Mouse (Mus musculus) C2C12 (cell line): Measurements from ENCODE around the gene St3gal2. TPM values are rescaled to one million over a fixed set of nuclear protein-coding genes. Genes with fewer than 3 reads are reported as not detected.

ENCODE experiments used
- H3K27me3 ChIP-seq: one replicate; pipeline ENCODE4 v1.6.1; 2011; ENCODE audit not compliant: control insufficient read depth, insufficient read depth, insufficient read length
- H3K36me3 ChIP-seq: one replicate; pipeline ENCODE4 v1.6.1; 2011; ENCODE audit not compliant: control insufficient read depth, insufficient read depth
- H3K4me3 ChIP-seq: one replicate; pipeline ENCODE4 v1.5.1; 2011; ENCODE audit warnings: mild to moderate bottlenecking, control low read depth; ENCODE audit not compliant: poor library complexity, insufficient read depth, severe bottlenecking
- H3K79me2 ChIP-seq: one replicate; pipeline ENCODE4 v1.6.1; 2011; ENCODE audit not compliant: control insufficient read depth, insufficient read depth
- H3K79me3 ChIP-seq: one replicate; pipeline ENCODE4 v1.6.1; 2011; ENCODE audit warnings: low read depth, control low read depth
- H3ac ChIP-seq: one replicate; pipeline ENCODE3; 2011; ENCODE audit warnings: low read depth; ENCODE audit not compliant: control insufficient read depth, insufficient read length
- CEBPB ChIP-seq: IDR thresholded peaks from one replicate; pipeline ENCODE4 v1.6.1; 2011; ENCODE audit warnings: low read depth, mild to moderate bottlenecking, control low read depth, moderate library complexity
- CTCF ChIP-seq: IDR thresholded peaks from one replicate; pipeline ENCODE4 v1.5.1; 2011; ENCODE audit not compliant: control insufficient read depth, insufficient read depth, insufficient read length
- FOSL1 ChIP-seq: IDR thresholded peaks from one replicate; pipeline ENCODE4 v1.8.0; 2011; ENCODE audit warnings: mild to moderate bottlenecking, low read length; ENCODE audit not compliant: poor library complexity, insufficient read depth, severe bottlenecking
- MAX ChIP-seq: IDR thresholded peaks from one replicate; pipeline ENCODE4 v1.6.1; 2011; ENCODE audit warnings: mild to moderate bottlenecking, control low read depth
- MYOD1 ChIP-seq: IDR thresholded peaks from one replicate; pipeline ENCODE4 v1.6.1; 2011; ENCODE audit warnings: low read depth; ENCODE audit not compliant: control insufficient read depth, insufficient read length
- MYOG ChIP-seq: IDR thresholded peaks from one replicate; pipeline ENCODE4 v1.6.1; 2011; ENCODE audit not compliant: control insufficient read depth, insufficient read length; ENCODE audit errors: extremely low read depth
- USF1 ChIP-seq: IDR thresholded peaks from one replicate; pipeline ENCODE4 v1.6.1; 2011; ENCODE audit warnings: low read depth, mild to moderate bottlenecking, control low read depth, moderate library complexity
- polyA plus RNA-seq: library from polyadenylated mRNA; unstranded; fragments of >200 nt; fragmentation: generic; extraction: Trizol; gene quantifications from one replicate; pipeline ENCODE4 v1.2.1, GENCODE M21; 2012; ENCODE audit warnings: missing spikeins

St3gal2 gene
- polyA plus RNA-seq, 1 experiment, result 23.3 TPM

GRCm38 (mm10) chr8:110886634-110887033, 33.1 kb upstream of the St3gal2 start:
- Histone ChIP-seq H3K27me3 (no peaks in the 10 kb centered on the region), H3K79me2 (no peaks in the 10 kb centered on the region), H3K36me3 (peaks cover 24% of the 10 kb centered on the region), H3K4me3 (no peak overlapping the region), H3ac (no peak overlapping the region), H3K79me3 (no peaks in the 10 kb centered on the region)
- no peak for TF ChIP-seq MAX
- no peak for TF ChIP-seq FOSL1
- TF ChIP-seq CTCF, result no peak
- TF ChIP-seq USF1, result no peak
- TF ChIP-seq MYOG, result no peak
- no peak for TF ChIP-seq CEBPB
- no peak for TF ChIP-seq MYOD1

GRCm38 (mm10) chr8:110887551-110887950, 32.2 kb upstream of the St3gal2 start:
- H3K79me2 ChIP-seq, result no peaks in the 10 kb centered on the region
- no peaks in the 10 kb centered on the region for H3K27me3 ChIP-seq
- no peak for TF ChIP-seq MYOD1
- no peak for TF ChIP-seq MAX
- TF ChIP-seq MYOG, result no peak
- TF ChIP-seq CTCF, result no peak
- no peak for TF ChIP-seq FOSL1
- no peak for TF ChIP-seq USF1
- TF ChIP-seq CEBPB, result no peak
- H3K4me3 ChIP-seq, result no peak overlapping the region
- no peak overlapping the region for H3ac ChIP-seq
- H3K79me3 ChIP-seq, result no peaks in the 10 kb centered on the region
- peaks cover 16% of the 10 kb centered on the region for H3K36me3 ChIP-seq

GRCm38 (mm10) chr8:110888441-110888840, 31.3 kb upstream of the St3gal2 start:
- Histone ChIP-seq H3K79me2 (no peaks in the 10 kb centered on the region), H3K79me3 (no peaks in the 10 kb centered on the region), H3K4me3 (no peak overlapping the region), H3K36me3 (peaks cover 9% of the 10 kb centered on the region), H3ac (no peak overlapping the region), H3K27me3 (no peaks in the 10 kb centered on the region)
- TF ChIP-seq USF1, result no peak
- TF ChIP-seq CTCF, result no peak
- no peak for TF ChIP-seq MAX
- TF ChIP-seq CEBPB, result no peak
- no peak for TF ChIP-seq MYOD1
- TF ChIP-seq MYOG, result no peak
- no peak for TF ChIP-seq FOSL1

- Histone ChIP-seq H3K4me3 (no peak overlapping the region), H3ac (no peak overlapping the region), H3K79me3 (no peaks in the 10 kb centered on the region), H3K27me3 (no peaks in the 10 kb centered on the region), H3K36me3 (peaks cover 6% of the 10 kb centered on the region), H3K79me2 (no peaks in the 10 kb centered on the region)
- TF ChIP-seq CTCF (no peak), CEBPB (no peak), MYOD1 (no peak), USF1 (no peak), MYOG (no peak), MAX (no peak), FOSL1 (no peak)
Observed at GRCm38 (mm10) chr8:110888860-110889259, 30.9 kb upstream of the St3gal2 start.

- Histone ChIP-seq H3K36me3 (peaks cover 6% of the 10 kb centered on the region), H3K27me3 (no peaks in the 10 kb centered on the region), H3K79me2 (no peaks in the 10 kb centered on the region), H3K79me3 (no peaks in the 10 kb centered on the region), H3ac (no peak overlapping the region), H3K4me3 (no peak overlapping the region)
- TF ChIP-seq MYOD1 (no peak), USF1 (no peak), MAX (no peak), FOSL1 (no peak), CTCF (no peak), MYOG (no peak), CEBPB (no peak)
Observed at GRCm38 (mm10) chr8:110889904-110890470, 29.7 kb upstream of the St3gal2 start.

- TF ChIP-seq MYOD1, result no peak
- no peak for TF ChIP-seq USF1
- no peak for TF ChIP-seq FOSL1
- TF ChIP-seq CEBPB, result no peak
- no peaks in the 10 kb centered on the region for H3K79me3 ChIP-seq
- no peaks in the 10 kb centered on the region for H3K27me3 ChIP-seq
- no peaks in the 10 kb centered on the region for H3K79me2 ChIP-seq
- H3K36me3 ChIP-seq, result no peaks in the 10 kb centered on the region
- no peak overlapping the region for H3K4me3 ChIP-seq
- H3ac ChIP-seq, result no peak overlapping the region
Observed at GRCm38 (mm10) chr8:110892040-110892439, 27.7 kb upstream of the St3gal2 start.
